Mouse (Mus musculus) layer of hippocampus, postnatal 10 days (tissue): ENCODE measurements around the gene Ilf3. TPM values are rescaled to one million over a fixed set of nuclear protein-coding genes. Genes with fewer than 3 reads are reported as not detected.

Experiments
- DNase-seq, 2 experiments: peaks; one replicate each; pipeline ENCODE4 v3.0.0; 2021; ENCODE audit warnings: low spot score in 2 of 2
- total RNA-seq, 2 experiments: library from RNA; stranded (reverse); gene quantifications; 2 replicates each; pipeline ENCODE4 v1.2.3; 2021

Gene Ilf3
- total RNA-seq, 2 experiments from 2014 or later: 92.4 to 96.7 TPM

DNA sequence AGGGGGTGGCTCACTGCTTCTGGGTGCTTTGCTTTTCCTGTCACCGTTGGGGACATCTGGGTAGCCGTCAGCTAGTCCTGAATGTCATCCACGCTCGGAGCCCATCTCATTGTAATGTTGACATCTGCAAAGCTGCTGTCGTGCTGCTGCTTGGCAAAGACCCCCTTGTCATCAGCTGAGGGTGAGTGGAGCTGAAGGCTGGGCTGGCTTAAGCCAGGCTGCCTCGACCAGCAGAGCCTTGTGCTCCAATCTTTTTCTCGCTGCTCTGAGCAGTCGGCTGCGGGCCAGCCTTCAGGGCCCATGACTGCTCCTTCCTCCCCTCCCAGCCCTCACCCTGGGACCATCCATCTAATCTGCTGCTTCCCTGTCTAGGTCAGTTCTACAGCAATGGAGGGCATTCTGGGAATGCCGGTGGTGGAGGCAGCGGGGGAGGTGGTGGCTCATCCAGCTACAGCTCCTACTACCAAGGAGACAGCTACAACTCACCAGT, 35.1 kb downstream of the Ilf3 start:
- DNase-seq: no peak

DNA sequence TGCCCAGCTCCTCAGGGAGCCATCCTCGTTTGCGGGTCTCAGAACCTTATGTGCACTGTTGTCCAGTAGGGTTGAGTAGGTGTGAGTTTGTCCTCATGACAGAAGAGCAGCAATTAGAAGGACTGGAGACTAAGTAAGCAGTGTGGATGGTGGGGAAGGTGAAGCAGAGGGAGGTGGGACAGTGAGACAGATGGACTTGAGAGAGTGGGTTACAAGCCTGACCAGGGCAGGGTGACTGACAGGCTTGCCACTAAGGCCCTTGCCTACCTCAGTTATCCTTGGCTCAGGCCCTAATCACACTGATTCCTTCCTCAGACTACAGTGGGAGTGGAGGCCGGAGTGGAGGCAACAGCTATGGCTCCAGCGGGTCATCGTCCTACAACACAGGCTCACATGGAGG, 36.1 kb downstream of the Ilf3 start:
- DNase-seq: no peak

GRCm38 (mm10) chr9:21405525-21405924, 37.9 kb downstream of the Ilf3 start:
- no peak for DNase-seq

DNA sequence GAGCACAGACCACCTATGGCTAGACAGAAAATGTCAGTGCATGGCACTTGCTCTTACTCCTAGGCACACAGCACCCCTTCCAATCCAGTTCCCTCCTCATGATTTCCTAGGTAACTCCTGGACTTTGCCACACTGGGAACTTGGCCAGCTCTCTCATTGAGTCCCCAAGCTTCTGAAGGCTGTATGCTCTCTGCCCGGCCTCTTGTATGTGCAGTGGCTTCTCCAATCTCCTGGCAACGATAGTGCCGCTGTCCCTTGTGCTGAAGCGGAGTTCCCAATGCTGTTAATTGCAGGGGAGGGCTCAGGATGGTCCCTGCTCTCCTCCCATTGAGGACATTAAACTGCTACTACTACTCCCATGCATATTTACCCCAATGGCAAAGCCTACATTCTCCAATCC, 40.3 kb downstream of the Ilf3 start:
- DNase-seq: peak; percentile 40 to 49

DNA sequence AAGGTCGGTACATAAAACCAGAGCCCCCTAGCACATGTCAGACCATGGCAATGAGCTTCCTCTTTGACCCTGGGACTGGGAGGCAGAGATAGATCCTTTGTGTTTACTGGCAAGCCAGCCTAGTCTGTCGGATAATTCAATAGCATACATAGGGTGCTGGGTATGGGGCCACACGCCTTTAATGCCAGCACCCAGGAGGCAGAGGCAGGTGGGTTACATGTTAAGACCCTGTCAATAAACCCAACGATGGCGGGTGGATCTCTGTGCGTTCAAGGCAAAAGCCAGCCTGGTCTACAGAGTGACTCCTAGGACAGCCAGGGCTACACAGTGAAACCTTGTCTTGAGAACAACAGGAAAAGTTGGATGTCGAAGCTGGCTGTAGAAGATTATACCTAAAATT, 41.0 kb downstream of the Ilf3 start:
- DNase-seq: no peak

- peak; percentile 92 for DNase-seq
Observed at GRCm38 (mm10) chr9:21409592-21410317, 42.1 kb downstream of the Ilf3 start.

DNA sequence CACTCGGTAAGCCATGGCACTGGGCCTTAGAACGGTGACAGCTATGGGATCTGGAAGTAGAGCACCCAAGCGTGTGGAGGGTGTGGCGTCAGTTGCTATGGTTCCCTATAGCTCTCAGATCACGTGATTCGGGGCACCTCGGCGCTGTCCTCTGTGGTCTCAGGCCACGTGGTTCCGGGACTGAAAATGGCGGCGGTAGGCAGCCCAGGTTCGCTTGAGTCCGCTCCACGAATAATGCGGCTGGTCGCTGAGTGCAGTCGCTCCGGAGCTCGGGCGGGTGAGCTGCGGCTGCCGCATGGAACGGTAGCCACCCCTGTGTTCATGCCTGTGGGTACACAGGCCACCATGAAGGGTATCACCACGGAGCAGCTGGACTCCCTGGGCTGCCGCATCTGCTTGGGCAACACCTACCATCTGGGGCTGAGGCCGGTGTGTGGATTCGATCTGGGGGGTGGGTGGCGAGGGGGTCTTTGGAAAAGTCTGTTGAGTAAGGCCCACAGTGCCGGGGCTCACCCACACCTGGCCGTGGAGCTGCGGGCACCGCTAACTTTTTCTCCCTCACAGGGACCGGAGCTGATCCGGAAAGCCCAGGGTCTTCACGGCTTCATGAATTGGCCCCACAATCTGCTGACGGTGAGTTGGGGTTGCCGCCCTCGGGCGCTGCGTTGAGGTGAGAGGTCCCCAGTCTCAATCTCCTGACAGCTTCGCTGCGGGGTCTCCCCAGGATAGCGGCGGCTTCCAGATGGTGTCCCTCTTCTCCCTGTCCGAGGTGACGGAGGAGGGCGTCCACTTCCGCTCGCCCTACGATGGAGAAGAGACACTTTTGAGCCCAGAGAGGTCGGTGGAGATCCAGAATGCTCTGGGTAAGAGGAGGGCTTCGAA, 44.2 kb downstream of the Ilf3 start, which contains the start of gene Qtrt1:
Gene Qtrt1 (plus strand): TSS at position 169 of the 882 bp plus-strand sequence.
- DNase-seq: peak; percentile 75 to 82

GRCm38 (mm10) chr9:21417866-21418265, 50.2 kb downstream of the Ilf3 start:
- no peak for DNase-seq

- no peak for DNase-seq
Observed at GRCm38 (mm10) chr9:21419646-21420045, 52.0 kb downstream of the Ilf3 start.

DNA sequence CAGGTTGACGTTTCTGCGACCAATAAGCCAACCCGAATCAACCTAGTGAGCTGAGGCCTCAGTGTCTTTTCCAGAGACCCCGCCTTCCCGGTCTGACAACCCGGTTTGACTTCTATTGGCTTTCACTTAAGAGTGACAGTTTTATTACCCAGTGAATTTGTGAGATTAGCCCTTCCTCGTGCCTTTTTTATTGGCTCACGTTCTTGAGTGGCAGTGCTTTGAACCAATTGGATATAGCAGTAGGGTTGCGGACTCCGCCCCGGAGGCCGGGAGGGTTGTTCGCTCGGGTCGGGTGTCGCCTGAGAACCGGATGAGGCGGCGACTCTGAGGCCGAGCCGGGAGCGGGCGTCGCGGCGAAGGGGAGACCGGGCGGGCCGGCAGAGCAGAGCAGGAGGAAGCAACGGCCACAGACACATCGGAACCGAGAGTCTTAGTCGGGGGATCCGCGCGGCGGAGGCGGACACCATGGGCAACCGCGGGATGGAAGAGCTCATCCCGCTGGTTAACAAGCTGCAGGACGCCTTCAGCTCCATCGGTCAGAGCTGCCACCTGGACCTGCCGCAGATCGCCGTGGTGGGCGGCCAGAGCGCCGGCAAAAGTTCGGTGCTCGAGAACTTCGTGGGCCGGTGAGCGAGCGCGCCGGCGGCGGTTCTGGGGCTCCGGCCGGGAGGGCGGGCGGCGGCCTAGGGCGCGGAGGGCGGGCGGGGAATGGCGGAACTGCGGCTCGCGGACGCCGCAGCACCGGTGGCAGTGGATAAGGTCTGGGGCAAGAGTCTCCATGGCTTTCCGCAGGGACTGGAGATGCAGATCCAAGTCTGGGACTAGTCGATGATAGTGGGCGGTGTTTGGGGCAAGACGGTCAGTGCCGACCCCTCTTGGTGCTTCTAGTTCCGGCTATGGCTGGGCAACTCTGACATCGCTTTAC, 57.2 kb downstream of the Ilf3 start, which contains the start of gene Dnm2:
Gene Dnm2 (plus strand): TSS at position 278 of the 925 bp plus-strand sequence.
- peak; percentile 99 to 100 for DNase-seq

DNA sequence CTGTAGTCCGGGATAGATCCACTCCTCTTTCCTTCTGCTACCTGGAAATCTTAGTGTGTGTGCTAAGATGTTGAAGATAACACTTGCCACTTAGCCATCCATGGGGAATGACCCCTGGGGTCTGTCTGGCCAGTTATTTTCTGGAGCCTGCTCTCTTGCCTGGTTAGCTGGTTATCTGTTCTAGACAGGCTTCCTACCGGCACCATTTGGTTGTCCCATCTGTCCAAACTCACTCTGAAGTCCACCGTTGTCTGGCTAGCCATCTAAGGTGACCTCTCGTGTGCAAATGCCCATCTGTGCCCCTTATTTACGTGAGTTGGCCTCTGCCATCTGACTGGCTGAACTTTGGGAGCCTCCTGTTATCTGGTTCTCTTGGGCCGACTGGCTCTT, 57.9 kb downstream of the Ilf3 start:
- DNase-seq: no peak

GRCm38 (mm10) chr9:21426013-21426412, 58.3 kb downstream of the Ilf3 start:
- DNase-seq: no peak

DNA sequence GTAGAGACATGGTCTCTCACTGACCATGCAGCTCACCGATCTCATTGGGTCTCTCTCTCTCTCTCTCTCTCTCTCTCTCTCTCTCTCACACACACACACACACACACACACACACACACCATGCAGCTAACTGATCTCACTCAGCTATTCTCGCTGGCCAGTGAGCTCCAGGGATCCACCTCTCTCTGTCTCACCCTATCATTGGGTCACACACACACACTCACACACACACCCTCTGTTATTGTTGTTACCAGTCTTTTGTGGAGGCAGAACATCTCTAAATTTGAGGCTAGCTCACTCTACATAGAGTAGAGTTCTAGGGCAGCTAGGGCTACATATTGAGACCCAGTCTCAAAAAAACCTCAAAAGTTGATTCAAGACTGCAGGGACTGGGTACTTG, 58.9 kb downstream of the Ilf3 start:
- DNase-seq: no peak

GRCm38 (mm10) chr9:21427773-21428172, 60.1 kb downstream of the Ilf3 start:
- no peak for DNase-seq

DNA sequence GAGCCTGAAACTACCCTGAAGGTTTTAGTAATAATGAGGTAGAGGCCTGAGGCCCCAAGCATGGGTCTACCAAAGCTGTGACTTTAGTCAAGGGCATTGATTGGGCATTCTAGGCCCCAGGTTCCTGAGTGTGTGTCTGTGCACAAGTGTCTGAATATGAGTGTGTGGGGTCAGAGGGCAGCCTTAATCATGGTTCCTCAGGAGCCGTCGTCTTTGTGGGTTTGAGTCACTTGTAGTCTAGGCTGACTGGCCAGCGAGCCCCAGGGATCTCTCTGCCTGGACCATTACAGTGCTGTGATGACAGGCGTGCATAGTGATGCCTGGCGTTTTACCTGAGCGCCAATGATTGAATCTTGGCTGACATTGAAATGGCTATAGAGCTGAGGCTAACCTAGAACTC, 60.5 kb downstream of the Ilf3 start:
- DNase-seq: no peak

- DNase-seq: no peak
Observed at GRCm38 (mm10) chr9:21430724-21431123, 63.1 kb downstream of the Ilf3 start.

DNA sequence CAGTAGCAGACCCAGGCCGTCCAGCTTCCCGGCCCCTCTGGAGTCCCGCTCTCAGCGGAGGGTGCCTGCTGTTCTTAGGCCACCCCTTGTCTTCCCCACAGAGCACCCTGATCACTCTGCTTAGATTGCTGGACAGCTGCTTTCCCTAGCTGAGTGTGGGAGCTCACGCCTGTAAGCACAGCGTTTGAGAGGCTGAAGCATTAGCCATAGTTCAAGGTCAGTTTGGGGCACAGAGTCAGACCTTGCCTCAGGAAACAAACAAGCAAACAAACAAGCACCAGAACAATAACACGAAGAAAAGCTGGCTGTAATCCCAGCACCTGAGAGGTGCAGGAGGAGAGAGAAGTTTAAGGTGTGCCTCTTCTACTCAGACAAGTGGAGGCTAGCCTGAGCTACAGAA, 64.4 kb downstream of the Ilf3 start:
- no peak for DNase-seq

GRCm38 (mm10) chr9:21433766-21434165, 66.1 kb downstream of the Ilf3 start:
- no peak for DNase-seq

DNA sequence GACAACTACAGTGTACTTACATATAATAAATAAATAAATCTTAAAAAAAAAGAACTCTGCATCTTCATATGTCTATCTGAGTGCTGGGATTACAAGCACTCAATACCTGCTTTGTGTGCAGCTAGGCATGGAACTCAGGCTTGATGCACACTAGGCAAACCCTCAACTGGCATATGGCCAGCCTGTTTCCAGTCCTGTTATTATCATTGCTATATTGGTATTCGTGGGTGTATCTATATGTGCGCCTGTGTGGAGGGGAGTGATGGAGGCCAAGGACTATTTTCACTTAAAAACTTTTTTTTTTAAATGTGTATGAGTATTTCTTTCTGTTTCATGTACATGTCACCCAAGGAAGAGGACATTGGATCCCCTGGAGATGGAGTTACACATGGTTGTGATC, 66.7 kb downstream of the Ilf3 start:
- no peak for DNase-seq

- no peak for DNase-seq
Observed at GRCm38 (mm10) chr9:21435777-21436635, 68.3 kb downstream of the Ilf3 start.
